Mouse (Mus musculus) cerebellum, adult 2 months (tissue): ENCODE measurements at regions not wholly inside any gene's neighbourhood (a gene's known extent, or its start where the extent isn't known, plus 50 kb on each side); places are given as distances from the start of the nearest gene placed in this dataset.

Experiments
- DNase-seq, 2 experiments: peaks; one replicate each; pipeline ENCODE4 v3.0.0; 2021
- H3K27ac ChIP-seq: fragments of 200-500 bp; 2 replicates; pipeline ENCODE4 v1.5.1; 2012; ENCODE audit warnings: low read length, control low read depth, inconsistent platforms; ENCODE audit not compliant: insufficient read depth
- H3K27me3 ChIP-seq: fragments of 200-500 bp; 2 replicates; pipeline ENCODE4 v1.6.1; 2012; ENCODE audit warnings: inconsistent platforms, mild to moderate bottlenecking, low read length, moderate library complexity; ENCODE audit not compliant: control insufficient read depth, insufficient read depth
- H3K4me1 ChIP-seq: fragments of 200-500 bp; 2 replicates; pipeline ENCODE4 v1.6.1; 2011; ENCODE audit warnings: low read length; ENCODE audit not compliant: control insufficient read depth, insufficient read depth
- H3K4me3 ChIP-seq: fragments of 200-500 bp; replicated peaks from 2 replicates; pipeline ENCODE3; 2011; ENCODE audit warnings: mild to moderate bottlenecking, low read depth, low read length, control low read depth; ENCODE audit not compliant: insufficient read depth
- CTCF ChIP-seq: fragments of 200-500 bp; IDR thresholded peaks from 2 replicates; pipeline ENCODE4 v1.5.1; 2011; ENCODE audit warnings: low read depth, mild to moderate bottlenecking, control low read depth, low read length, moderate library complexity, borderline replicate concordance; ENCODE audit not compliant: insufficient read depth
- POLR2A ChIP-seq: fragments of 200-500 bp; IDR thresholded peaks from 2 replicates; pipeline ENCODE4 v1.6.1; 2011; ENCODE audit warnings: low read length, control low read depth, borderline replicate concordance; ENCODE audit not compliant: insufficient read depth
- WGBS: fragments of 180-500 bp; shearing (Covaris S2); methylation state at CpG from one replicate; pipeline ENCODE4 v1.1.7; 2018; 5-methylcytosine and 5-hydroxymethylcytosine counted together

GRCm38 (mm10) chr14:100461141-100462043, 176.9 kb upstream of the Klf12 start:
- Histone ChIP-seq H3K4me3 (peak overlapping the region; percentile 32), H3K27ac (peak overlapping the region; percentile 18; the same call in 1 of the 2 replicates), H3K27me3 (no peaks in the 10 kb centered on the region), H3K4me1 (peaks cover 5% of the 10 kb centered on the region)
- WGBS = 19% methylated on average over 12 of the region's 12 CpGs
- peak; percentile 66 to 82 for DNase-seq
- TF ChIP-seq POLR2A (no peak), CTCF (no peak)

- TF ChIP-seq CTCF (no peak), POLR2A (no peak)
- WGBS = 23% methylated on average over 8 of the region's 8 CpGs
- DNase-seq = peak; percentile 25 to 36
- no peak overlapping the region for H3K27ac ChIP-seq
- no peaks in the 10 kb centered on the region for H3K27me3 ChIP-seq
- peaks cover 5% of the 10 kb centered on the region for H3K4me1 ChIP-seq
- no peak overlapping the region for H3K4me3 ChIP-seq
Measured at GRCm38 (mm10) chr14:100459601-100460290, 175.3 kb upstream of the Klf12 start.

GRCm38 (mm10) chr14:100458727-100459447, 174.4 kb upstream of the Klf12 start:
- DNase-seq = peak; percentile 57 to 71
- Histone ChIP-seq H3K4me1 (peaks cover 5% of the 10 kb centered on the region), H3K4me3 (no peak overlapping the region), H3K27me3 (no peaks in the 10 kb centered on the region), H3K27ac (no peak overlapping the region)
- 38% methylated on average over 9 of the region's 9 CpGs for WGBS
- TF ChIP-seq CTCF (no peak), POLR2A (no peak)

- WGBS = 57% methylated on average over 7 of the region's 7 CpGs
- Histone ChIP-seq H3K27me3 (no peaks in the 10 kb centered on the region), H3K4me3 (no peak overlapping the region), H3K27ac (no peak overlapping the region), H3K4me1 (peaks cover 5% of the 10 kb centered on the region)
- TF ChIP-seq POLR2A = no peak
- no peak for TF ChIP-seq CTCF
- peak in 1 of 2 experiments; percentile 12 for DNase-seq
Measured at GRCm38 (mm10) chr14:100457870-100458726, 173.6 kb upstream of the Klf12 start.

GRCm38 (mm10) chr14:100446130-100446529, 161.7 kb upstream of the Klf12 start:
- Histone ChIP-seq H3K4me1 (no peaks in the 10 kb centered on the region), H3K4me3 (no peak overlapping the region), H3K27ac (no peak overlapping the region), H3K27me3 (no peaks in the 10 kb centered on the region)
- WGBS = 89% methylated on average over 1 of the region's 1 CpGs
- TF ChIP-seq CTCF (no peak), POLR2A (no peak)
- no peak for DNase-seq

GRCm38 (mm10) chr14:100444848-100445247, 160.4 kb upstream of the Klf12 start:
- WGBS = 84% methylated on average over 3 of the region's 3 CpGs
- Histone ChIP-seq H3K4me3 (no peak overlapping the region), H3K27ac (no peak overlapping the region), H3K4me1 (no peaks in the 10 kb centered on the region), H3K27me3 (no peaks in the 10 kb centered on the region)
- TF ChIP-seq POLR2A (no peak), CTCF (no peak)
- no peak for DNase-seq

- no peaks in the 10 kb centered on the region for H3K4me1 ChIP-seq
- no peaks in the 10 kb centered on the region for H3K27me3 ChIP-seq
- no peak for DNase-seq
- WGBS = 88% methylated on average over 2 of the region's 2 CpGs
- no peak overlapping the region for H3K4me3 ChIP-seq
- TF ChIP-seq CTCF (no peak), POLR2A (no peak)
- no peak overlapping the region for H3K27ac ChIP-seq
Measured at GRCm38 (mm10) chr14:100444099-100444498, 159.6 kb upstream of the Klf12 start.
